Mouse (Mus musculus): ENCODE results near the gene Vmn2r17.

- TF ChIP-seq POLR2A (IDR thresholded peaks at IDR 0.05; ENCODE audit: borderline replicate concordance, extremely low read depth, low read depth, low read length) (no peak), CTCF (IDR thresholded peaks at IDR 0.05; ENCODE audit: insufficient read depth, low read length) (no peak)
These were observed at the start of gene Vmn2r17 for GRCm38 (mm10) chr5:109419388-109419787.

All from lung, adult 2 months (tissue).